Mouse (Mus musculus) right cerebral cortex, postnatal 25 days (tissue): ENCODE measurements around the gene Plekhg6.

Experiments used
- DNase-seq: peaks from one replicate; pipeline ENCODE4 v3.0.0; 2022

Gene Plekhg6

GRCm38 (mm10) chr6:125322794-125323193 is 57.8 kb downstream of the Plekhg6 start:
- no peak for DNase-seq

DNA sequence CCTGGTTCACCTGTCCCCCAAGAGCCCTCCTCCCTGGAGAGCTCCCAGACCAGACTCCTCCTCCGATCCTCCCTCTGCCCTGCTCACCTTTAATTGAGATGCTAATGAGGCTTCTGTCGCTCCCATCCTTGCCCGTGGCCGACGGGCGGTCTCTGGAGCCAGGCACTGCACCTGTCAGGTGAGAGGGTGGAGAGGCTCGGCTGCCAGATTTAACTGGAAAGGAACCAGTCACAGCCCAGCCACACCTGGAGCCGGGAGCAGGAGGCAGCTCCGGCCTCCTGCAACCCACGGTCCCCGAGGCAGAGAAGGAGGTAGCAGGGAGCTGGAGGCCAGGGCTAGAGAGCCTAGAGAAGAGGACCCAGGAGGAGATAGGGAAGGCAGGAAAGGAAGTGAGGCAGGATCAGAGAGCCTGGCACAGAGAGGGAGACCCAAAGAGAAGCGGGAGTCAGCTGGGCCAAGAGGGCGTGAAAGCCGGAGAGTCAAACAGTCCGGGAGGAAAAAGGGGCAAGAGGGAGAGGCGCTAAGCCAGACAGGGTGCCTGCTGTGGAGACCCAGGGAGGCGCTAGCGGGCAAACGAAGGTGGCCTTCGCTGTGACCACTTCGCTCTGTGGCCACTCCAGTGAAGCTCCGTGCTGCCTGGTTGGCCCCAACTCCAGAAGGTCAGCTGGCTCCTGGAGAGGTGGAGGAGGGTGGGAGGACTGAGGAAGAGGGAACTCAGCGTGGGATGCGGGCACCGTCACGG is 59.3 kb downstream of the Plekhg6 start:
- DNase-seq: no peak

DNA sequence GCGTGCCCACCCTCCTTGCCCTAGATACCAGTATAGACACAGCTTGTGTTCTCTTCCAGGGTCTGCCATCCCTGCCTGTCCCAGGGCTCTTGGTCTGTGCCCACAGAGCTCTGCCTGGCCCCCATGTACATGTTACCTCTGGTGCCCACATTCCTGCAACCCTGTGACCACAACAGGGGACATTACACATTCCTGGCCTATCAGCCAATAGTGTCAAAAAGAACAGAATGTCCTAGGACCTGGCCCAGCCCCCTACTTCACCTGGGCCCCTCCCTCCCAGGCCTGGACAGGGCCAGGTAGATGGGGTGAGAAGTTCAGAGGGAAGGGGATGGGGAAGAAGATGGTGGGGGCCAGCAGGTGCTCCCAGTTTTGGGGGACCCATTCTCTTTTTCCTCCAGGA is 60.3 kb downstream of the Plekhg6 start, which contains the start of gene Scnn1a:
Gene Scnn1a (plus strand): TSS at position 337 of the 400 bp plus-strand sequence.
- no peak for DNase-seq

- no peak for DNase-seq
Measured at GRCm38 (mm10) chr6:125319919-125320296, 60.7 kb downstream of the Plekhg6 start.

- DNase-seq: no peak
Measured at GRCm38 (mm10) chr6:125318981-125319918, 61.3 kb downstream of the Plekhg6 start.

GRCm38 (mm10) chr6:125317077-125317476 is 63.5 kb downstream of the Plekhg6 start:
- no peak for DNase-seq

DNA sequence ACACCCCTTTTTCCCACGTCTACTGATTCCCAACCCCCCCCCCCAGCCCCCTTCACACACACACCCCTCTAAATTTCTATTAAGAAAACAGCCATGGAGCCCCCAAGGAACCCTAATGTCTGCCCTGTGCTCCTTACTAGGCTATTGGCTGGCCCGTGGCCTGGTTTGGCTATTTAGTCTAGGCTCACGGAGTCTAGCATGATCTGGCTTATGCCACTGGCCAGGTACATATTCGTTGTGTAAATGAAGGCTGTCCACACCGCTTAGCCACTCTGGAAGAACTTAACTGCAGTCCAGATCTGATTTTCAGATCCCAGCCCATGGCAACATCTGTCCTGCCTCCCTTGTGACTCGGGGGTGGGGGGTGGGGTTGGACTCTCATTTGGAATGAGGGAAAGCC is 65.8 kb downstream of the Plekhg6 start:
- no peak for DNase-seq

DNA sequence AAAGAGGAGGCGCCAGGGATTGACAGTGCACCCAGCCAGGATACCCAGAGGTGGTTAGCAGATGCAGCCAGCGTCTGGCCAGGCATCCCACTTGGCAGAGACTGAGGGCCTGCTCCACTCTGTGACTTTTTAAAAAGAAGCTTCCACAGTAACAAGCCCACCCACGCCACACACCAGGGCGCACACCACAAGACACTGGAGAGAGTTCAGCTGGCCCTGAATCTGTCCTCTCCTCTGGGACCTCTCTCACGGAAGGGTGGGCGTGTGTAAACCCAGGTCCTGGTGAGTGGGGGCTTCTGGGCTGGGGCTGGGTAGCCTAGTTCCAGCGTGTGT is 66.4 kb downstream of the Plekhg6 start:
- no peak for DNase-seq

GRCm38 (mm10) chr6:125313546-125314230 is 66.9 kb downstream of the Plekhg6 start, which contains the start of gene Ltbr:
Ltbr (minus strand) TSS chr6:125313885.
- DNase-seq: peak; percentile 42
